Mouse (Mus musculus): ENCODE measurements around the gene Pard3.

Pard3 gene

GRCm38 (mm10) chr8:127447401-127447800 is 383.7 kb downstream of the Pard3 start:
- no peak for DNase-seq

- no peak for DNase-seq
Observed at GRCm38 (mm10) chr8:127449066-127449840, 385.6 kb downstream of the Pard3 start.

GRCm38 (mm10) chr8:127450954-127451668 is 387.4 kb downstream of the Pard3 start:
- no peak for DNase-seq

DNA sequence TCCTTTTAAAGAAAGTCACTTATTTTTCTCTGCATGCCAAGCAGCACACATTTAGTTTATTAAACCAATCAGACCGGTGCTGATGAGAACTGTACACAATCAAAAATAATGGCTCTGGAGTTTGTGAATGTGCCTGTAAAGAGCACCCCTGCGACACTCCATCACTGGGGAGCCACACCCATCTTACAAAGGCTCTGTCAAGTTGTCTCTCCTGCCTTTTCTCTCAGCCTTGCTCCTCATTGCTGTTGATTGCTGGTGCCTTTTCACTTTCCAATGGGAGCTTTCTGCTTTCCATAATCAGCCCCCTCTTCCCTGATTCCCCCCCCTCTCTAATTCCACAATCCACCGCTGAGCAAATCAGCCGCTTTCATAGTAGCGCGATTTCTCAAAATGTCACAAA is 388.7 kb downstream of the Pard3 start:
- no peak for DNase-seq

DNA sequence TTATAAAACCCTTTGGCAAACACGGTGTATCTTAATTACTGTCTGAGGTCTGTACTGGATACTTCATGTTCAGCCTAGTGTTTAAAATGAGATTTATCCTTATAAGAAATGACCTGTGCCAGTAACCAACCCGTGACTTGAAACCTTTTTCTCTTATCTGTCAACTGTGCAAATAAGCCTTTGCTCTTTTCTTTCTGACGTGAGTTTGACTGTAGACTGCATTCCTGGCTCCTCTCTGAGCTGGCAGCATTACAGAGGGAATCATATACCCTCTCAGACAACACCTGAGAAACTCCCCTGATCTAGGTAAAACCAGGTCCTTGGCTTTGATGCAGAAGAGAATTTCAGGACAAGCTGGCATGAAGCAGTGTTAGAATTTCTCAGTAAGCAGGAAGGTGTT is 394.2 kb downstream of the Pard3 start:
- no peak for DNase-seq

DNA sequence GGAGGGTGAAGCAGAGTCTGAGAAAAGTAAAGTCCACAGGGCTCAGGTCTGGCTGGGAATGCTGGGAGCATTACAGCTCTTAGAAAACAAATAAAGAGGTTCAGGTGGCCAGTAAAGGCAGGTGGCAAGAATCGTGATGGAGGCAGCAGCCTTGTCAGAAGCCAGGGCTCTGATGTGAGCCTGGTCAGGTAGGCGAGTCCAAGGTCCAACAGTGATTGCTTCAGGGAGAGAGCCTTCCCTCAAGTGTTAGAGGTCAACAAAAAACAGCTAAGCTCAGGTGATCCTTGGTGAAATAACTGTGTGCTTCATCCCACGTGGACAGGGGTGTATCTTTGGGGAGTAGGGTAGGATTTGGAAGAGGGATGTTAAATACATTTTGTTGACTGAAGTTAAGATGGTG is 397.5 kb downstream of the Pard3 start:
- DNase-seq, result peak; percentile 36

- DNase-seq, result no peak
Observed at GRCm38 (mm10) chr8:127462378-127462935, 398.8 kb downstream of the Pard3 start.

DNA sequence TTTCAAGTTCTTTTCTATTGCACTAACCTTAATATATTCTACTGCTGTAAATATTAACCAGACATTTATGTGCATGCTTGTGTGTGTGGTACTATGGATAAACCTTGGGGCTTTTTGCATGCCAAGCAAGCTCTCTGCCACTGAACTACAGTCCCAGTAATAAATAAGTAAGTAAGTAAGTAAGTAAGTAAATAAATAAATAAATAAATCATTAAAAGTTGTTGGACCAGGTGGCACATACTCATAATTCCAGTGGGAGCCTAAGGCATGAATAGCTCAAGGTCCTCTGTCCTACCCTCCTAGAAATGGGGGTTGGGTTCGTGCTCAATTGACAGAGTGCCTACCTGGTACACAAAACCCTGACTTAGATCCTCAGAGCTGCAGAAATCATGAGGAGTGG is 400.6 kb downstream of the Pard3 start:
- peak; percentile 63 for DNase-seq

- no peak for DNase-seq
Observed at GRCm38 (mm10) chr8:127472204-127472603, 408.5 kb downstream of the Pard3 start.

GRCm38 (mm10) chr8:127480003-127480402 is 416.3 kb downstream of the Pard3 start:
- DNase-seq, result no peak

GRCm38 (mm10) chr8:127485618-127486017 is 421.9 kb downstream of the Pard3 start:
- no peak for DNase-seq

DNA sequence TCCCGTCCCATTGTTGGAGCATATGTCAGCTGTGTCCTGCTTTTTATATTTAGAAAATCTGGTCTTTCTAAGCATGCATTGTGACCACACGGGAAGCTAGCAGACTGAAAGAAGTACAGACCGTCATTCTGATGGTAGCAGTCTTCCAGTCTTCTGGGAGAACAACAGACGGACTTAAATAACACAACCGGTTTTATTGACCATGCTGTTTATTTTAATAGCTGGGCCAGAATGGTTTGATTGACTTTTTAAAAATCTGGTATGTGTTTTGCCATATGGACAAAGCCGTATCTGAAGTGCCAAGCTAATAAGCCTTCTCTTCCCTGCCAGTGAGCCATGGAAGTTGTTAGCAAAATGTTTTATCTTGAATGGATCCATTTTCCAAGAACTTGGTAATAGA is 428.3 kb downstream of the Pard3 start:
- DNase-seq, result no peak

DNA sequence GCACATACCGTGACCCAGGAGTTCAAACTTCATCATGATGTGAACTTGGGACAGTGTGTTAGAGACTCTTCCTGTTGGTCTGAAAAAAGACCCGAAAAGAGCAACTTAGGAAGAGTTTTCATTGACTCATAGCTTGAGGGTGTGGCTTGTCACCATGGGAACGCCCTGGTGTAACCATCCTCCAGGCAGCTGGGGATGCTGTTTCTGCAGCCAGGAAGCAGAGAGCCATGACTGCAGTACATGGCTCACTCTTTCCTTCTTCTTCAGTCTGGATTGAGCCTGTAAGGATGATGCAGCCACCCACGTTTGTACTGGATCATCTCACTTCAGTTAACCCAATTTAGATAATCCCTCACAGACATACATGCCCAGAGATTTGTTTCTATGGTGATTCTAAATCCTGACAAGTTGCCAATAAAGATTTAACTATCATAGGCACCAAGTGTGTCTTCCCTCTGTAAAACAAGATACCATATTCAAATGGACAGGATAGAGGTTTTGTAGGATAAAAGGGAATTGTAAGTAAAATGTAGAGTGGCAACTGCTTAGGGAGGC is 431.6 kb downstream of the Pard3 start:
- DNase-seq, result no peak

GRCm38 (mm10) chr8:127498997-127499719 is 435.5 kb downstream of the Pard3 start:
- DNase-seq, result no peak

- no peak for DNase-seq
Observed at GRCm38 (mm10) chr8:127499720-127500114, 436.0 kb downstream of the Pard3 start.

GRCm38 (mm10) chr8:127500206-127500605 is 436.5 kb downstream of the Pard3 start:
- no peak for DNase-seq

DNA sequence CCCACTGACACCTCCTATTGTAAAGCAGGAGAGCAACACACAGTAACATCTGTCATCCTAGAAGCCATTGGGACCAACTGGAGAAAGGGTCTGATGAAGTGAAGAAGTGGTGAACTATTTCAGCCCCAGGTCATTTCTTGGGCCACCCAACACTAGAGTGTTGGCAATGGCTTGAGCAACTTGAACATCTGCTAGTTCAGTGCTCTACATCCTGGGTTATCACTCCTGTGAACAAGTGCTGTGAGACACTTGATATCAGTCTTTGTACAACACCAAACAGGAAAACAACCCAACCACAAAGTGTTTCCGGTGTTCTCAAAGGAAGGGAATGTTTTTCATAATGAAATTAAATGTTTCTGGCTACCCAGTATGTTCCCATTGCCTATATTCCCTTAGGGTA is 438.1 kb downstream of the Pard3 start:
- no peak for DNase-seq

GRCm38 (mm10) chr8:127505286-127505685 is 441.6 kb downstream of the Pard3 start:
- no peak for DNase-seq

DNA sequence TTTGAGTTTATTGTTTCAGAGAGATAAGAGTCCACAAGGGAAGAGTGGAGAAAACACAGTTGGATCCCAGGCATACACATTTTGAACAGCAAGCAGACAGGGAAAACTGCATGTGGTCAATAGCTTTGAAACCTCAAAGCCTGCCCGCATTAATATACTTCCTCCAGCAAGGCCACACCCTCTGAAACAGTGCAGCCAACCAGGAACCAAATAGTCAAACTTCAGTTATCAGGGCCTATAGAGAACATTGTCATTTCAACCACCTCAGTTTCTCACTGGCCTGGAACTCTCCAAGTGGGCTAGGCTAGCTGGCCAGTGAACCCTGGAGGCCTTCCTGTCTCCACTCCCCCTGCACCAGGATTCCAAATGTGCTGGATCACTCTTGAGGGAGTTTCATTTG is 442.6 kb downstream of the Pard3 start:
- no peak for DNase-seq

- DNase-seq, result no peak
Observed at GRCm38 (mm10) chr8:127511341-127511740, 447.6 kb downstream of the Pard3 start.

- DNase-seq, result peak; percentile 57
Observed at GRCm38 (mm10) chr8:127512001-127512573, 448.4 kb downstream of the Pard3 start.

GRCm38 (mm10) chr8:127512580-127512979 is 448.9 kb downstream of the Pard3 start:
- DNase-seq, result no peak
